Mouse (Mus musculus) urinary bladder, postnatal 14 days (tissue): ENCODE measurements around the gene Vps13a.
"Not testable (repeated sequence)": the region's sequence is repeated elsewhere in the genome, so short reads cannot be mapped to it uniquely, and the experiment has no call there.

Source experiments
- DNase-seq: peaks from one replicate; pipeline ENCODE4 v3.0.0; 2021; ENCODE audit warnings: low spot score

Vps13a gene

GRCm38 (mm10) chr19:16780790-16781384, at the start of gene Vps13a:
Gene Vps13a, minus strand, starts transcription at chr19:16780933.
- peak; percentile 92 for DNase-seq

- DNase-seq = no peak
Observed at GRCm38 (mm10) chr19:16827657-16828056, 46.9 kb upstream of the Vps13a start.

- no peak for DNase-seq
Observed at GRCm38 (mm10) chr19:16825228-16825627, 44.5 kb upstream of the Vps13a start.

- no peak for DNase-seq
Observed at GRCm38 (mm10) chr19:16814848-16815247, 34.1 kb upstream of the Vps13a start.

GRCm38 (mm10) chr19:16813306-16813705, 32.6 kb upstream of the Vps13a start:
- no peak for DNase-seq

GRCm38 (mm10) chr19:16812072-16812608, 31.4 kb upstream of the Vps13a start:
- DNase-seq = no peak

GRCm38 (mm10) chr19:16805102-16805501, 24.4 kb upstream of the Vps13a start:
- no peak for DNase-seq

- no peak for DNase-seq
Observed at GRCm38 (mm10) chr19:16804578-16804977, 23.8 kb upstream of the Vps13a start.

- peak; percentile 41 for DNase-seq
Observed at GRCm38 (mm10) chr19:16802707-16803106, 22.0 kb upstream of the Vps13a start.

GRCm38 (mm10) chr19:16802123-16802522, 21.4 kb upstream of the Vps13a start:
- no peak for DNase-seq

GRCm38 (mm10) chr19:16797923-16798322, 17.2 kb upstream of the Vps13a start:
- DNase-seq = no peak

- not testable (repeated sequence) for DNase-seq
Observed at GRCm38 (mm10) chr19:16794486-16794885, 13.8 kb upstream of the Vps13a start.

GRCm38 (mm10) chr19:16789930-16790329, 9.2 kb upstream of the Vps13a start:
- no peak for DNase-seq

- no peak for DNase-seq
Observed at GRCm38 (mm10) chr19:16784879-16785278, 4.1 kb upstream of the Vps13a start.

- no peak for DNase-seq
Observed at GRCm38 (mm10) chr19:16781406-16782019, 780 bp upstream of the Vps13a start.

GRCm38 (mm10) chr19:16780251-16780783, 416 bp downstream of the Vps13a start:
- peak; percentile 48 for DNase-seq

GRCm38 (mm10) chr19:16779786-16780185, 947 bp downstream of the Vps13a start:
- DNase-seq = no peak

GRCm38 (mm10) chr19:16779281-16779680, 1.5 kb downstream of the Vps13a start:
- no peak for DNase-seq

GRCm38 (mm10) chr19:16778578-16778977, 2.2 kb downstream of the Vps13a start:
- no peak for DNase-seq

- DNase-seq = no peak
Observed at GRCm38 (mm10) chr19:16777901-16778300, 2.8 kb downstream of the Vps13a start.

- not testable (repeated sequence) for DNase-seq
Observed at GRCm38 (mm10) chr19:16777391-16777790, 3.3 kb downstream of the Vps13a start.

- DNase-seq = no peak
Observed at GRCm38 (mm10) chr19:16773237-16774016, 7.3 kb downstream of the Vps13a start.

- no peak for DNase-seq
Observed at GRCm38 (mm10) chr19:16767407-16767806, 13.3 kb downstream of the Vps13a start.
